In genomic region chr1:136139990-136140640, GRCm38 (mm10) we compare ENCODE assay signal across 8 mouse cellular contexts. TPM values are rescaled to one million over a fixed set of nuclear protein-coding genes. Genes with fewer than 3 reads are reported as not detected.
DNase-seq lines count a peak whose midpoint lies in the region; ATAC-seq and TF ChIP-seq lines count a peak whose summit lies in the region.

No protein-coding gene starts in this region.

- peak overlapping the region; percentile 93 for H3K4me2 ChIP-seq in heart, embryonic 15.5 days
- H3K4me2 ChIP-seq in liver, embryonic 14.5 days (ENCODE audit: low read depth) = peak overlapping the region; percentile 88
- peak overlapping the region; percentile 91 for H3K4me2 ChIP-seq in neural tube, embryonic 11.5 days (ENCODE audit: low read depth)
- peak overlapping the region; percentile 94 for H3K4me2 ChIP-seq in stomach, postnatal 0 days (replicated peaks; ENCODE audit: low read depth)

- TF ChIP-seq EP300 in liver, embryonic 14.5 days (IDR thresholded peaks at IDR 0.05; ENCODE audit: low read depth) = no peak
- TF ChIP-seq EP300 in stomach, postnatal 0 days (optimal IDR thresholded peaks at IDR 0.05) = no peak

- TF ChIP-seq CTCF in liver, embryonic 14.5 days (IDR thresholded peaks at IDR 0.05; ENCODE audit: low read depth) = 0 out of 2 replicates have a peak, but pooled peaks have one; percentile 2
- TF ChIP-seq CTCF in stomach, postnatal 0 days (IDR thresholded peaks at IDR 0.05; ENCODE audit: low read depth) = no peak

- peak; percentile 91 for DNase-seq in c-Kit-negative CD71-positive TER-119-positive erythroid progenitor cells, embryonic 14.5 days (ENCODE audit: low read depth, low spot score)
- peak; percentile 58 for DNase-seq in fibroblast of lung, adult 2 months (ENCODE audit: low read depth)
- DNase-seq in kidney, postnatal 14 days = peak; percentile 85
- DNase-seq in liver, embryonic 14.5 days (ENCODE audit: low read depth in 3 of 3, low spot score in 3 of 3) = peak; percentile 79 to 95 (median 83)
- peak; percentile 79 for DNase-seq in neural tube, embryonic 11.5 days (ENCODE audit: low spot score)
- DNase-seq in stomach, postnatal 0 days (ENCODE audit: low spot score) = peak; percentile 79

- peak; percentile 76 for ATAC-seq in CD4-positive, CD25-positive, alpha-beta regulatory T cell, adult 4 months
- ATAC-seq in heart, embryonic 15.5 days (replicated peaks; ENCODE audit: insufficient number of reproducible peaks, insufficient read depth, low FRiP score, low read depth) = peak; percentile 59
- ATAC-seq in liver, embryonic 14.5 days (ENCODE audit: insufficient read depth) = peak; percentile 90
- peak; percentile 37; the same call in 1 of the 2 replicates for ATAC-seq in neural tube, embryonic 11.5 days (ENCODE audit: insufficient read depth, low FRiP score, low TSS enrichment)
- peak; percentile 66 for ATAC-seq in stomach, postnatal 0 days (ENCODE audit: low FRiP score, low TSS enrichment)

- H3K9me3 ChIP-seq in heart, embryonic 15.5 days (replicated peaks) = no peaks in the 10 kb centered on the region
- no peaks in the 10 kb centered on the region for H3K9me3 ChIP-seq in liver, embryonic 14.5 days (ENCODE audit: control insufficient read depth, low read length)
- no peaks in the 10 kb centered on the region for H3K9me3 ChIP-seq in neural tube, embryonic 11.5 days (ENCODE audit: control insufficient read depth, low read length)
- no peaks in the 10 kb centered on the region for H3K9me3 ChIP-seq in stomach, postnatal 0 days (ENCODE audit: control insufficient read depth, low read length)

- peak overlapping the region; percentile 78 for H3K9ac ChIP-seq in heart, embryonic 15.5 days
- peak overlapping the region; percentile 91 for H3K9ac ChIP-seq in liver, embryonic 14.5 days (replicated peaks)
- H3K9ac ChIP-seq in neural tube, embryonic 11.5 days (ENCODE audit: low read length) = peak overlapping the region; percentile 83
- peak overlapping the region; percentile 76 for H3K9ac ChIP-seq in stomach, postnatal 0 days (ENCODE audit: low read length)

- 1% methylated on average over 32 of the region's 32 CpGs for WGBS in heart, embryonic 15.5 days
- WGBS in liver, embryonic 14.5 days (ENCODE audit: insufficient replicate concordance) = under 1% methylated on average over 32 of the region's 32 CpGs
- under 1% methylated on average over 32 of the region's 32 CpGs for WGBS in neural tube, embryonic 11.5 days
- 1% methylated on average over 32 of the region's 32 CpGs for WGBS in stomach, postnatal 0 days

- H3K27me3 ChIP-seq in heart, embryonic 15.5 days = no peaks in the 10 kb centered on the region; the same call in 1 of the 2 replicates
- H3K27me3 ChIP-seq in liver, embryonic 14.5 days (ENCODE audit: control insufficient read depth, insufficient read depth, low read length) = no peaks in the 10 kb centered on the region
- H3K27me3 ChIP-seq in neural tube, embryonic 11.5 days (ENCODE audit: control insufficient read depth, insufficient read depth, low read length) = no peaks in the 10 kb centered on the region
- no peaks in the 10 kb centered on the region for H3K27me3 ChIP-seq in stomach, postnatal 0 days (ENCODE audit: control insufficient read depth, insufficient read depth, low read length)

- H3K4me3 ChIP-seq in heart, embryonic 15.5 days = peak overlapping the region; percentile 61
- peak overlapping the region; percentile 70 to 73 for H3K4me3 ChIP-seq in liver, embryonic 14.5 days (ENCODE audit: insufficient read depth in 1 of 2, low read depth in 2 of 2, low read length in 2 of 2)
- peak overlapping the region; percentile 44 for H3K4me3 ChIP-seq in neural tube, embryonic 11.5 days (ENCODE audit: low read depth, low read length)
- peak overlapping the region; percentile 49 for H3K4me3 ChIP-seq in stomach, postnatal 0 days (ENCODE audit: low read depth, low read length)

- no peaks in the 10 kb centered on the region for H3K36me3 ChIP-seq in heart, embryonic 15.5 days
- no peaks in the 10 kb centered on the region for H3K36me3 ChIP-seq in liver, embryonic 14.5 days (replicated peaks; ENCODE audit: control insufficient read depth, insufficient read depth, low read depth)
- no peaks in the 10 kb centered on the region for H3K36me3 ChIP-seq in neural tube, embryonic 11.5 days (ENCODE audit: control insufficient read depth, insufficient read depth, low read length)
- no peaks in the 10 kb centered on the region for H3K36me3 ChIP-seq in stomach, postnatal 0 days (ENCODE audit: control insufficient read depth, insufficient read depth, low read length)

- peaks cover 59% of the 10 kb centered on the region for H3K4me1 ChIP-seq in heart, embryonic 15.5 days (replicated peaks)
- peaks cover 30 to 58% of the 10 kb centered on the region in 2 experiments for H3K4me1 ChIP-seq in liver, embryonic 14.5 days (replicated peaks; ENCODE audit: control insufficient read depth in 2 of 2, insufficient read depth in 2 of 2, low read length in 1 of 2)
- H3K4me1 ChIP-seq in neural tube, embryonic 11.5 days (ENCODE audit: control insufficient read depth, insufficient read depth, low read length) = peaks cover 68% of the 10 kb centered on the region
- H3K4me1 ChIP-seq in stomach, postnatal 0 days (replicated peaks; ENCODE audit: control insufficient read depth, insufficient read depth) = peaks cover 8% of the 10 kb centered on the region

- H3K27ac ChIP-seq in heart, embryonic 15.5 days = peak overlapping the region; percentile 86
- H3K27ac ChIP-seq in liver, embryonic 14.5 days = peak overlapping the region; percentile 85
- peak overlapping the region; percentile 79; the same call in 1 of the 2 replicates for H3K27ac ChIP-seq in neural tube, embryonic 11.5 days (ENCODE audit: low read depth, low read length)
- H3K27ac ChIP-seq in stomach, postnatal 0 days (replicated peaks) = peak overlapping the region; percentile 74

RNA-seq across cellular contexts. Expression of gene Kif21b, which starts 8.9 kb away (rescaled TPM):
- polyA plus RNA-seq in CD4-positive, CD25-positive, alpha-beta regulatory T cell, adult 4 months (2017; shearing (Covaris generic)) = 10 to 100 TPM; 34.7 to 38.6 TPM
- polyA plus RNA-seq in heart, embryonic 15.5 days (2015; fragmentation: Nextera tagmentation; extraction: Ambion mirVana) = 0.87 and 2.3 TPM in 2 replicates
- 1.8 and 2.2 TPM in 2 replicates for polyA plus RNA-seq in liver, embryonic 14.5 days (2012; rRNA removed)
- polyA plus RNA-seq in liver, embryonic 14.5 days (2014; fragmentation: Nextera tagmentation; extraction: Ambion mirVana) = 1.0 and 1.2 TPM in 2 replicates
- 14.3 and 17.0 TPM in 2 replicates for polyA plus RNA-seq in neural tube, embryonic 11.5 days (2014; fragmentation: Nextera tagmentation; extraction: Ambion mirVana)
- 0.29 and 0.36 TPM in 2 replicates for polyA plus RNA-seq in stomach, postnatal 0 days (2015; fragmentation: Nextera tagmentation; extraction: Ambion mirVana)

Comparison
In these comparisons a context has a peak if more than half of its experiments do, and no peak if none do; other contexts are left out.
1. Peak in every context shown above with its lines: DNase-seq, ATAC-seq, H3K4me3 ChIP-seq and H3K27ac ChIP-seq.
2. ATAC-seq: peak in every context shown above with its lines; median percentile 90 in liver, embryonic 14.5 days; 76 in CD4-positive, CD25-positive, alpha-beta regulatory T cell, adult 4 months; 66 in stomach, postnatal 0 days; 59 in heart, embryonic 15.5 days; 37 in neural tube, embryonic 11.5 days.